Mouse (Mus musculus) retina, embryonic 14.5 days (tissue): ENCODE results near the gene Gga2.

Experiments
- DNase-seq: peaks from one replicate; pipeline ENCODE4 v3.0.0-alpha.2; 2015; ENCODE audit warnings: low spot score

The Gga2 gene

DNA sequence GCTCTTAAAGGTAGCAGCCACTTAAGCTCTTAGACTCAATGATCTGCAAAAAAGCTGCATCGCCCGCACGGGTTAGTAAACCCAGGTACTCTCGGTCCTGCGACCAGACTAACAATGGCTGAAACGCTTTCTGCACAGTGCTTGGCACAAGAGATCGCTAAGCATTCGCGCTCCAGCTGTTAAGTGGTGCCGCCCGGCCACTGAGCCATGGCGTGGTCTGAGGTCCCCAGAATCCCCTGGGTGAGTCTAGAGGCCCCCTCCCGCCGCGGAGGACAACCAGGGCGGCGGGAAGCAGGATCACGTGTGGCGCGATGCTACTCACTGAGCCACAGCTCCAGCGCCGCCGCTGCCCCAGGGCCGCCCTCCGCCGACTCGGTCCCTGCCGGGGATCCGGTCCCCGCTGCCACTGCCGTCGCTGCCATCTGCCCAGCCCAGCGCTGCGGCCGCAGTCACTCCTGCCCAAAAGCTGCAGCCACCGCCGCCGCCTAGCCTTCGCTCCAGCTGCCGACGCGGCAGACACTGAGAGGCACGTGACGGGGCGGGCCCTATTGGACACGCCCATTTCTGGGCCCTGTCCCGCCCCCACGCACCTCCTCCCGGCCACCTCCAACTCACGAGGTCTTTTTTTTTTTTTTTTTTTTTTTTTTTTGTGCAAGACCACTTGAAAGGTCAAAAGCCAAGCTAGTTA lies at the start of gene Gga2:
Gga2 (minus strand) TSS at position 556 of the 688 bp plus-strand sequence.
- DNase-seq, result peak; percentile 92

GRCm38 (mm10) chr7:122067517-122068381 lies 46.7 kb upstream of the Gga2 start:
- DNase-seq, result peak; percentile 30

GRCm38 (mm10) chr7:122066945-122067516 lies 46.0 kb upstream of the Gga2 start, which contains the start of the genes Ubfd1 and Ears2:
Gene Ubfd1 (plus strand): TSS chr7:122067175.
Gene Ears2 (minus strand): TSS chr7:122067263.
- peak; percentile 97 for DNase-seq

GRCm38 (mm10) chr7:122066102-122066944 lies 45.3 kb upstream of the Gga2 start:
- DNase-seq, result no peak

DNA sequence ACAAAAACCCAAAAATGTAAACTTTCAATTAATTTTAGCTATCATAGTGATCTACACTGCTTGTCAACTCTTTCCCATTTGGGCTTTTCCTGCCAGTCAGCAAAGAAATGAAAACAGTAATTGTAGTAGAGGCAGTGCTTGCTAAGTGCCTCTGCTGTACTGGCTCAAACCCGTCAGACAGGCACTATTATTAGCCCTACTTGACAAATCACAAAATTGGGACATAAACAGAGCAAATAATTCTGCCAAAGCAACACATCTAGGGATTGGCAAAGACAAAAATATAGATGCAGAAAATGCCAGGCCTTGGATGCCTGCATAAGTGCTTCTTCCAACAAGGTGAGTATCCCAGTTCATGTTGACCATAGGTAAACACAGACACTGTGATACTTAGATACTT lies 44.6 kb upstream of the Gga2 start:
- no peak for DNase-seq

DNA sequence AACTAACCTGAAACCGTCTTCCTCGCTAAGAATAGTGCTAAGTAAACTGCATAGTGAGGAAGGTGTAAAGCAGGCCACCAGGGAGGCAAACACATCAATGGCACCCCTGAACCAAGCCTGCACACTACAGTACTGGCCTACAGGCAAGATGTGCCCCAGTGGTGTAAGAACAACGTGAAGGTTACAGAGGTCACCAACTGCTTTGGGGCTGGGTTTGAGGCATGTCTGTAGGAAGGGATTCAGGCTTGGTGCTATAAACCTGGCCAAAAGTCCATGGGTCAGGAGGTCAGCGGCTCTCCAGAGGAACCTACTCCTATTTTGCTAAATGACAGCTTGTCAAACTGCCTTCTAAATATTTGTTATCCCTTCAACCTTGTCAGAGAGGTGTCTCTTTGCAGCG lies 35.6 kb upstream of the Gga2 start:
- DNase-seq, result no peak

DNA sequence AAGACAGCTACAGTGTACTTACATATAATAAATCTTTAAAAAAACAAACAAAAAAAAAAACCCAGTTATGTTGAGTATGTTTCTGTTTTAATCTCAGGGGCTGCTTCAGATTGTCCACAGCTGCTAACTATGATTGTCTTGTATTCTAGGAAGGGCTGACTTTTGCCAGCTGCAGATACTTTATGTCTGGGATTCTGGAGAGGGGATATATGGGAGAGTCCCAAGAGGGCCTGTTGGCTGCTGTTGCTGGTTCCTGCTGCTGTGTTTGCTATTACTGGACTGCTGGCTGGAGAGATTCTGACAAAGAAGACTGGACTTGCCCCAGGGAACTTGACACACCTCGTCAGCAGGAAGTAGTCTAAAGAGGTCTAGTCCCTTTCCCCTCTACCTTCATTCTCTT lies 29.8 kb upstream of the Gga2 start:
- no peak for DNase-seq

GRCm38 (mm10) chr7:122048191-122048590 lies 27.2 kb upstream of the Gga2 start:
- DNase-seq, result no peak

- no peak for DNase-seq
Observed at GRCm38 (mm10) chr7:122046813-122047212, 25.8 kb upstream of the Gga2 start.

DNA sequence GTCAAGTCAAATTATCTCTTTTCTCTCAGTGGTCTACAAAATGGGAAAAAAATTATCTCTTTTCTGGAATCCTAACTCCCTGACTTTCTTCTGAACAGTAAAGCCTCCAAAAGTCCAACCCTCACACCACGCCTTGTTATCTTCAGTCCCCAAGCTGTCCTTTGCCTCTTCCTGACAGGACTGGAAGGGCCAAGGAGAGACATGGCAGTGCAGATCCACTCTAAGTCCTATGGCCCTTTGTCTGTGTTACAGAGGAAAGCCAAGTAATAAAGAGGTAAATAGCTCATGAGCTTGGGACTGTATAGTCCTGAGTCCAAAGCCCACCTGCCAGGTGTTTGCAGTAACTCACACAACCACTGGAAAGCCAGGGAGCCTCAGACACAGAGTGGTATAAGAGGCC lies 24.7 kb upstream of the Gga2 start:
- no peak for DNase-seq

DNA sequence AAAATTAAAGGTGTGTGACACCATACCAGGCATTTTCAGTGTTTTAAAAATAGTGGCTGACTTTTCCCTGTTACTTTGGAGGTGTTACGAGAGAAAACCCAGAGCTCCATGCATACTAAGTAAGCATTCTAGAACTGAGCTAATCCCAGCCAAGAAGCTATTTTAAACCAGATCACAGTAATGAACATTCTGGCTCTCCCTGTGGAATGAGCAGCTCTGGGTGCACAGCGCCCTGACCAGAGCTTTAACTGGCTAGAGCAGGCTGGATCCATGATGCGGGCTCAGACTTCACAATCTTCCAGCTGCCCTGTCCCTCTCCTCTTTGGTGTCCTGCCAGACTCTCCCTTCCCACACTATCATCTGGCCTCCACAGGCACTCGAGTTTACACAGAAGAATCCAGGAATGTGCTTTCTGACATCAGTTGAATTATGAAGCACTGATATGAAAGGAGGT lies 24.2 kb upstream of the Gga2 start:
- no peak for DNase-seq

DNA sequence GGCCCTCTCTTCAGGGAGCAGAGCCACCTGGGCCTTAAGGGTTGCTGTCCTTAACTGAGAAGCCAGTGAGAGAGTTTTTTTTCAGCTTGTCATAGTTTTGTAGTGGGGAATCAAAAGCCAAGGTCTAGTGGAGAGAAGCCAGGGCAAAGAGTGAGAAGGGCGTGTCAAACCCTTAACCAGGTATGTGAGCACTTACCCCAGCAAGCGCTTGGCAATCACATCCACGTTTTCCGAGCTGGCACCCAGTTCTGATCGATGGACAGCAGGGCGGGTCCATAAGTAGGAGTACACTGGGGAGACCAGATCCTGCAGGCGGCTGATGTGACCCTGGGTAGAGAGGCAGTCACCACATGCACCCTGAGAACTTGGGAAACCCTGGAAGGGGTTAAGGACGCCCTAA lies 23.1 kb upstream of the Gga2 start:
- DNase-seq, result no peak

DNA sequence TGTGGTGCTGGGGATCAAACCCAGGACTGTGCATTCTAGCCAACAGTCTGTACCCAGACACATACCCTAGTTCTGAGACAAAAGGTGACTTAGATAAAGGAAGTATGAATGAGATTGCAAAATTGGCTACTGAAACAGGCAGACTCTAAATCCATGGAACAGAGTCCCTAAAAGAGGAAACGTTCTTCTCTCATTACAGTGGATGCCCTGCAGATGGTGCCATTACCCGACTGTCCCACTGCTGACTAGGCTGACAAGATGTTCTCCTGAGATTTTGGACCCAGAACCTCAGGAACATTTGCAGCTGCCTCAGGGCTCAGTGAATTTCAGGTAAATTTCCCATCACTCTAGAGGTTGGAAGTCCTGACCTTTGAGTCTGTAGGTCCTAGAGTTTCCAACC lies 13.3 kb upstream of the Gga2 start:
- DNase-seq, result no peak

- no peak for DNase-seq
Observed at GRCm38 (mm10) chr7:122033371-122033770, 12.3 kb upstream of the Gga2 start.

DNA sequence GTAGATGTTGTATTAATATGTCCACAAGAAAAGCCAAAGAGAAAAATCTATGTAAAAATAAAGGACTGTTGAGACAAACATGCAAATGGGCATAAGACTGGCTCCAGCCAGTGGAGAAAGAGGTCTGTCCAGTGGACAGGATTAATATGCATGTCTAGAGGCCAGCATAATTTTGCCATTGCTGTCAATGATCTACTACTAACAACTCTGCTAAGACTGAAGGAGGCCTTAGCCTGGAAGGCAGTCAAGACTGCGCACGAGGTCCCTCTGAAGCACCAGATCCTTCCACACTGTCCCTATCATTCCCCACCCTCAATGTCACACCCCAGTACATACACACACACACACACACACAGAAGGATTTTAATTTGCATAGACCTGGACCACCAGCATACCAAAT lies 1.1 kb upstream of the Gga2 start:
- DNase-seq, result no peak

- no peak for DNase-seq
Observed at GRCm38 (mm10) chr7:122020273-122020666, 752 bp downstream of the Gga2 start.

DNA sequence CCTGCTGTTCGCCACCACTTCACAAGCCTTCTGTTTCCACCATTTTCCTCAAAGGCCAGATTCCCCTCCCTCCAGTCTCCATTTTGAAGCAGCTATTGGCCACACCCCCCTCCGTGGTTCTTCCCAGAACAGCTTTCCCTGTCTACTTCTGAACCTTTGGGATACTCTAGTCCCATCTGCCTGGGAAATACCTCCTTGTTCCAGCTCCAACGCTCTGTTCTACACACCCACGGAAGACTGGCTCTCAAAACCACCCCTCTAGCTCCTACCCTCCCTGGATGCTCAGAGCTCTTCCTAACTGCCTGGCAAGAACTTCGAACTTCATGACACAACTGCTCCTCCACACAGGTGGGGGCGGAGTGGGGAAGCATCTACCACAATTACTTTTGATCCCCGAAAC lies 2.0 kb downstream of the Gga2 start:
- DNase-seq, result no peak

DNA sequence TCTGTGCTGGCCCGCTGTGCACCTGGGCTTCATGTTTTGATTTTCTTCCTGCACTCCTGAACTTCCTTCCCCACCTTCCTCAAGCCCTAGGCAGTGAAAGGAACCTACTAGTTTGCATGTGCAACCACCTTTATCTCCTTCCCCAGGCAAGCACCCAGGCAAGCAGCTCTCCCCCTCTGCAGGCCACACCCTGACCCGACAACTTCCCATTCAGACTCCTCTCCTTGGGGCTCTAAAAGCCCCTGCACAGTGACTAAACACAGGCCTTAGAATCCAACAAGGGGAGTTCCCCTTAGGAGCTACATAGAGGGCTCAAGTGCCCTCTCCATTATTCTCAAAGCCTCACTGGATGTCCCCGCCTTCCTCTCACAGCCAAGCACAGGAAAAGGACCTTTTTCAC lies 2.8 kb downstream of the Gga2 start:
- DNase-seq, result no peak

- DNase-seq, result peak; percentile 47
Observed at GRCm38 (mm10) chr7:122015734-122016133, 5.3 kb downstream of the Gga2 start.

DNA sequence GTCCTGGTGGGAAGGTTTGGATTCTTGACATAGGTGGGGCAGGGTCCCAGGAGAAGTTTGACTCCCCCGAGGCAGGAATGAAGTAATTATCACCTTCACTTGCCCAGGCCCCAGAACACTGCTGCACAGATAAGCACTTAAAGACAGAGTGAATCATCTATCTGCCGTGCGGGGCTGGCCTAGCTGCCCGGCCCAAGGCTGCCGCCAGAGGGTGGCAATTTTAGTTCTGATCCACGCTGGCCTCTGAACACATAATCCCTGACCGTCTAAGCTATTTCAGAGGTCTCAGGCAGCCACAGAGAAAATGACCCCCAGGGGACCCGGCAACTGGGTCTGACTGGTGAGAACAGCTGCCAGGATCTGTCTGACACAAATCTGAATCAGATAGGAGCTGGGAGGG lies 5.9 kb downstream of the Gga2 start:
- peak; percentile 60 for DNase-seq

DNA sequence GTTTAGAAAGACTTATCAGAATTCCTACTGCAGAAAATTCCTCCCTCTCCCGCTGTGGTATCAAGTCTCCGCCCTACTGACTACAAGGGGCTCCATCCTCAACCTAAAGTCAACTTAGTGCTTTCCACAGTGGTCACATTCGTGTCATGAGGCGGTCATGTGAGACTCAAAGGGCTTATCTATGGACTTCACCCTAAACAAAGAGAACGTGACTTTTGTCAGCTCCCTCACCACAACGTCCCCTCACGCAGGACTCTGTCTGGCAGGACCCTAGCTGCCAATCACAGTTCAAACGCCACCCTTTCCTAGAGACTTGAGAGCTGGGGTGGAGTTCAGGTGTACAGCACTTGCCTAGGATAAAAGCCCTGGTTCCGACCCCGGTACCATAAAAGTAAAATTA lies 8.1 kb downstream of the Gga2 start:
- no peak for DNase-seq

- DNase-seq, result no peak
Observed at GRCm38 (mm10) chr7:122012370-122012769, 8.7 kb downstream of the Gga2 start.
